Mouse (Mus musculus): Measurements from ENCODE around the gene Prpf4. TPM values are rescaled to one million over a fixed set of nuclear protein-coding genes. Genes with fewer than 3 reads are reported as not detected.
A peak's percentile ranks its signal among the peaks of the same experiment; 100 is the strongest.

Prpf4 gene
- polyA plus RNA-seq, 1 experiment = 0.17 TPM

- H3K36me3 ChIP-seq (ENCODE audit: control insufficient read depth) = peaks cover 14% of the 10 kb centered on the region
- no peaks in the 10 kb centered on the region for H3K9me3 ChIP-seq (ENCODE audit: control insufficient read depth, low read length)
- H3K4me3 ChIP-seq (replicated peaks) = no peak overlapping the region
- TF ChIP-seq TAL1 (IDR thresholded peaks at IDR 0.05; ENCODE audit: low read length) = no peak
- no peak for TF ChIP-seq GATA1 (IDR thresholded peaks at IDR 0.05; ENCODE audit: low read length)
- H3K4me1 ChIP-seq (ENCODE audit: control insufficient read depth) = peaks cover 70% of the 10 kb centered on the region
- H3K27me3 ChIP-seq (ENCODE audit: control insufficient read depth) = no peaks in the 10 kb centered on the region
These were observed 42.3 kb upstream of the Prpf4 start for GRCm38 (mm10) chr4:62366291-62366690.

- no peaks in the 10 kb centered on the region for H3K9me3 ChIP-seq (ENCODE audit: control insufficient read depth, low read length)
- H3K4me1 ChIP-seq (ENCODE audit: control insufficient read depth) = peaks cover 73% of the 10 kb centered on the region
- H3K27me3 ChIP-seq (ENCODE audit: control insufficient read depth) = no peaks in the 10 kb centered on the region
- peaks cover 16% of the 10 kb centered on the region for H3K36me3 ChIP-seq (ENCODE audit: control insufficient read depth)
- no peak overlapping the region for H3K4me3 ChIP-seq (replicated peaks)
- TF ChIP-seq TAL1 (IDR thresholded peaks at IDR 0.05; ENCODE audit: low read length) (no peak), GATA1 (IDR thresholded peaks at IDR 0.05; ENCODE audit: low read length) (no peak)
These were observed 41.0 kb upstream of the Prpf4 start for GRCm38 (mm10) chr4:62367586-62367985.

GRCm38 (mm10) chr4:62369091-62369490 is 39.5 kb upstream of the Prpf4 start:
- Histone ChIP-seq H3K9me3 (ENCODE audit: control insufficient read depth, low read length) (no peaks in the 10 kb centered on the region), H3K4me3 (replicated peaks) (no peak overlapping the region), H3K4me1 (ENCODE audit: control insufficient read depth) (peaks cover 85% of the 10 kb centered on the region), H3K27me3 (ENCODE audit: control insufficient read depth) (no peaks in the 10 kb centered on the region), H3K36me3 (ENCODE audit: control insufficient read depth) (peaks cover 17% of the 10 kb centered on the region)
- TF ChIP-seq GATA1 (IDR thresholded peaks at IDR 0.05; ENCODE audit: low read length) (no peak), TAL1 (IDR thresholded peaks at IDR 0.05; ENCODE audit: low read length) (no peak)

DNA sequence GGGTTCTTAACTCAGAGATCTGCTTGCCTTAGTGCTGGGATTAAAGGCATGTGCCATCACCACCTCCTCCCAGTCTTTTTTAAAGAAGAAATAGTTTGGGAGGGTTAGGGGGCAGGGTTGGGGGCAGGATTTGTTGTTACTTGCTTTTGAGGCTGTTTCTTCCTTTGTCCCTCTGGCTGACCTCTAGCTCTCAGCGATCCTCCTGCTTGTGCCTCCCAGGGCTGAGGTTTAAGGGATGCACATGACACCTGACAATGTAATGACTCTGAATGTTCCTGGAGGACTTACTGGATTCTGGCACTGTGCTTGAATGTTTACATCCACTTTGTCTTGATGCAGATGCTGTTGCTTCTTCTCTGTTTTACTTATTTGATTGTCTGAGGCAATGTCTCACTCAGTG is 36.2 kb upstream of the Prpf4 start:
- Histone ChIP-seq H3K4me1 (ENCODE audit: control insufficient read depth) (peaks cover 77% of the 10 kb centered on the region), H3K36me3 (ENCODE audit: control insufficient read depth) (peaks cover 15% of the 10 kb centered on the region), H3K9me3 (ENCODE audit: control insufficient read depth, low read length) (no peaks in the 10 kb centered on the region), H3K27me3 (ENCODE audit: control insufficient read depth) (no peaks in the 10 kb centered on the region), H3K4me3 (replicated peaks) (no peak overlapping the region)
- TF ChIP-seq GATA1 (IDR thresholded peaks at IDR 0.05; ENCODE audit: low read length) = no peak

- H3K4me3 ChIP-seq (replicated peaks) = no peak overlapping the region
- peaks cover 10% of the 10 kb centered on the region for H3K36me3 ChIP-seq (ENCODE audit: control insufficient read depth)
- no peaks in the 10 kb centered on the region for H3K27me3 ChIP-seq (ENCODE audit: control insufficient read depth)
- no peak for TF ChIP-seq TAL1 (IDR thresholded peaks at IDR 0.05; ENCODE audit: low read length)
- 0 out of 2 replicates have a peak, but pooled peaks have one; percentile 27 for TF ChIP-seq GATA1 (IDR thresholded peaks at IDR 0.05; ENCODE audit: low read length)
- H3K4me1 ChIP-seq (ENCODE audit: control insufficient read depth) = peaks cover 71% of the 10 kb centered on the region
- no peaks in the 10 kb centered on the region for H3K9me3 ChIP-seq (ENCODE audit: control insufficient read depth, low read length)
These were observed 35.6 kb upstream of the Prpf4 start for GRCm38 (mm10) chr4:62372818-62373520.

DNA sequence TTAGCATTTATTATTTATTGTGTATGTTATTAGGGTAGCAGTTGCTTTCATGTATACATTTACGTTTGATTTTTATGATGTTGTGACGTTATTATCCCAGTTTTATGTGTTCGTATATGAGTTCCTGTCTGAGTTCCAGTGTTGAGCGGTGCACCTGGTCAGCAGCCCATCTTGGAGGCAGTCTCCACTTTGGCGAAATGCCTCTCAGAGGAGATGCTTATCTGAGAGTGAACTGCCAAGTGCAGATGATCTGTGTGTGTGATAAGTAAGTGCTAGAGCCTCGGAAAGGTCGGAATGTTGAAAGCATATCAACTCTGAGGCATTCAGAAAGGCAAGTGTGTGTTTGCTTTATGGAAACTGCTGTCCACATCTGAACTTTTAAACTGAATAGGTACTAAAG is 34.9 kb upstream of the Prpf4 start:
- H3K4me1 ChIP-seq (ENCODE audit: control insufficient read depth) = peaks cover 68% of the 10 kb centered on the region
- no peak for TF ChIP-seq GATA1 (IDR thresholded peaks at IDR 0.05; ENCODE audit: low read length)
- TF ChIP-seq TAL1 (IDR thresholded peaks at IDR 0.05; ENCODE audit: low read length) = no peak
- no peaks in the 10 kb centered on the region for H3K27me3 ChIP-seq (ENCODE audit: control insufficient read depth)
- H3K4me3 ChIP-seq (replicated peaks) = no peak overlapping the region
- H3K36me3 ChIP-seq (ENCODE audit: control insufficient read depth) = peaks cover 12% of the 10 kb centered on the region
- H3K9me3 ChIP-seq (ENCODE audit: control insufficient read depth, low read length) = no peaks in the 10 kb centered on the region

DNA sequence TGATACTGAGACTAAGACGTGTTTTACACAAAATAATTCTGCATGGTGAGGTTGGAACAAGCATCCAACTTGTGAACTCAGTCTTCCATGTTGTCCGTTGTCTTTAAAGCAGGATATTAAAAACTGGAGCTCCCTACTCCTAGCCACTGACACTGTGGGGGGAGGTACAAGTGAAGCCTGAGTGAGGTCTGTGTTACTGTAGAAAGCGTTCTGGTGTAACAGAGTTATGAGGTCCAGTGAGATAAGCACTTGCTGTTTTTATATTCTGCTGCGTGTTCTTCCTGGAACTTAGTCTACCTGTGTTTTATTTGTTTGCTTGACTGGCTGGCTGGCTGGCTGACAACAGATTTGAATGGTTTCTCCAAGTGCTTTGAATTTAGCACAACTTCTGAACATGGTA is 34.3 kb upstream of the Prpf4 start:
- no peaks in the 10 kb centered on the region for H3K9me3 ChIP-seq (ENCODE audit: control insufficient read depth, low read length)
- H3K4me1 ChIP-seq (ENCODE audit: control insufficient read depth) = peaks cover 62% of the 10 kb centered on the region
- no peak overlapping the region for H3K4me3 ChIP-seq (replicated peaks)
- H3K36me3 ChIP-seq (ENCODE audit: control insufficient read depth) = peaks cover 12% of the 10 kb centered on the region
- H3K27me3 ChIP-seq (ENCODE audit: control insufficient read depth) = no peaks in the 10 kb centered on the region
- TF ChIP-seq GATA1 (IDR thresholded peaks at IDR 0.05; ENCODE audit: low read length) (no peak), TAL1 (IDR thresholded peaks at IDR 0.05; ENCODE audit: low read length) (no peak)

DNA sequence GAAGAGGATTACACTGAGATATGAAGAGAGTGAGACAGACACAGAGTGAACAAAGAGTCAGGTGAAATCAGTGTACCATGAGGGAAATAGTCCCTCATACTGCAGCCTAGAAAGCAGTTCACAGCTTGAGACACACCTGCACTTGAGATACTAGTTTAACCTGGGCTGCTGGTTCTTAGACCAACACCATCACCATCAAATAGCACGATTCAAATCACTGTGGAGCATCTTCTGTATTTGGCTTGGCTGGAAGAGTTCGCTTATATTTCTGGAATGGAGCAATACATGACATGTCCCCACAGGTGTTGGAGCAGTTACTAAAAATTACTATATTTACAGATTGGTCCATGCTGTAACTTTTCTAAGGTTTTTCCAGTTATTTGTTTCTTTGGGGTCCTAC is 32.5 kb upstream of the Prpf4 start:
- peaks cover 19% of the 10 kb centered on the region for H3K36me3 ChIP-seq (ENCODE audit: control insufficient read depth)
- H3K4me3 ChIP-seq (replicated peaks) = no peak overlapping the region
- H3K4me1 ChIP-seq (ENCODE audit: control insufficient read depth) = peaks cover 52% of the 10 kb centered on the region
- no peak for TF ChIP-seq GATA1 (IDR thresholded peaks at IDR 0.05; ENCODE audit: low read length)
- TF ChIP-seq TAL1 (IDR thresholded peaks at IDR 0.05; ENCODE audit: low read length) = no peak
- H3K27me3 ChIP-seq (ENCODE audit: control insufficient read depth) = no peaks in the 10 kb centered on the region
- no peaks in the 10 kb centered on the region for H3K9me3 ChIP-seq (ENCODE audit: control insufficient read depth, low read length)

DNA sequence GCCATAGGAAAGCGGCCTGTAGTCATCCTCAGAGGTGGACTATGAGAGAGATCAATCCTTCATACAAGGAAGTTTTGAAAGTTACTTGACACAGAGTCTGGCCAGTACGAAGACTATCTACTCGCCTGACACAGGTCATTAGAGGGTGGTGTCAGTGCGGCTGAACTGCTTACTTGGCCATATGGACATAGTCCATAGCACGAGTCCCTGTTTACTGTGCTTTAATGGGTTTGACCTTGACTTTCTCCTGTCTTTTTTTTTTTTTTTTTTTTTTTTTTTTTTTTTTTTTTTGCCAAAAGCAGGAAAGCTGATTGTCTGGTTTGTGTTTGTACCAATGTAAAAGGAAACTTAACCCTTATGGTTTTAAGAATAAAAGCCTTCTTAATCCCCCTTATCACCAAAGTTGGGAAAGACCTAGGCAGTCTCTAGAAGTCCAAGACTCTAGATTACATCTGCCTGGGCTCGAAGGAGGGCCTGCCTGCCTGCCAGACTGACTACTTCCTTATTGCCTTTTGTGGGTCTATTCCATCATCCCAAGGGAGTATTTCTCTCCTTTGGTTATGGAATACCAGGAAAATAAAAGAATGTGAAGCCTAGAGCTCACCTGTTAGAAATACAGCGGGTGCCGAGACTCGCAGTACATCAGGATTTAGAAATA is 28.7 kb upstream of the Prpf4 start:
- Histone ChIP-seq H3K36me3 (ENCODE audit: control insufficient read depth) (peaks cover 24% of the 10 kb centered on the region), H3K9me3 (ENCODE audit: control insufficient read depth, low read length) (no peaks in the 10 kb centered on the region), H3K27me3 (ENCODE audit: control insufficient read depth) (no peaks in the 10 kb centered on the region), H3K4me1 (ENCODE audit: control insufficient read depth) (peaks cover 30% of the 10 kb centered on the region), H3K4me3 (replicated peaks) (no peak overlapping the region)
- TF ChIP-seq TAL1 (IDR thresholded peaks at IDR 0.05; ENCODE audit: low read length) (peak; percentile 10; the same call in 1 of the 3 replicates), GATA1 (IDR thresholded peaks at IDR 0.05; ENCODE audit: low read length) (no peak)
